Mouse (Mus musculus) small intestine, adult 10 weeks (tissue): ENCODE data around the gene Ndc80. TPM values are rescaled to one million over a fixed set of nuclear protein-coding genes. Genes with fewer than 3 reads are reported as not detected.

Experiments used
- polyA plus RNA-seq: library from polyadenylated mRNA; stranded (reverse); fragments of 350-450 nt; fragmentation: Illumina TruSeq; extraction: RNeasy Lipid Tissue Mini Kit (QIAGEN cat#74804); gene quantifications from one replicate; pipeline ENCODE4 v1.2.3, GENCODE M21; 2014; ENCODE audit warnings: low replicate concordance

The Ndc80 gene
- 16.3 TPM for polyA plus RNA-seq

DNA sequence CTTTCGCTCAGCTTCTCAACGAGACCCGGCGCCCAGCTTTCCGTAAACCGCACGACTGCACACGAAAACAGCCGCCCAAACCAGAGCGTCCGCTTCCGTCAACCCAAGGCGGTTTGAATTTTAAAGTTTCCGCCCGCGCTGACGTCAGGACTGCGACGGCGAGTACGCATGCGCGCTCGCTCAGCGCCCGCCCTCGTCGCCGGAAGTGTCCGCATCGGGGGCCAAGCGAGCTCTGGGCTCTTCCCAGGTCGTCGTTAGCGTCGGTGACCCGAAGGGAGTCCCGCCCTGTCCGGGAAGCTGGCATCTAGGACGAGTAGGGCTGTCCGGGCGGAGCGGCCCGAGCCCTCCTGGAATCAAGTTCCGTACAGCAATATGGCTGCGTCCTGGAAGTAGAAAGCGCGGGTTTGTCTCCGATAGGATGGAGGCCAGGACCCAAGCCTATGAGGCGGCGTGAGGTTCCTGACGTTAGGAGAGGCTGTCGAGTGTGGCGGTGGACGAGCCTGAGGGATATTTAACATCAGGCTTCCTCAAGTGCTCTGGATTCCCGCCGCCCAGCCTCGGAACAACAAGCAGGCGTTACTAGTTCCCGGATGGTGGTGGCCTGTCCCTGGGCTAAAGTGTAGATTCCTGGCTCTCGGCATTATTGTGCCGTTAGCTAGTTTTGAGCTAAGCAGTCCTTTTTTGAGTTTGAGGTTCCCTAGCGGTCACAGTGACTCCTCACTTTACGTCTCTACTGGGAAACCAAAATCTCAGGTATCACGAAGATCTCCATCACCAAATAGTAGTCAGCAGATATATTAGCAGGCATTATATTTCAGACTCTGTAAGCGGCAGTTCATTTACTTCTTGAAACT, at the start of gene Ndc80:
Gene Ndc80 (minus strand): TSS at position 147 of the 854 bp plus-strand sequence.

GRCm38 (mm10) chr17:71551757-71552451, 25.2 kb upstream of the Ndc80 start, which contains the start of gene Spdya:
Gene Spdya (plus strand): TSS chr17:71552061.

GRCm38 (mm10) chr17:71474762-71475704, 51.6 kb downstream of the Ndc80 start, which contains the start of gene Smchd1:
Gene Smchd1 (minus strand): TSS chr17:71475343.

DNA sequence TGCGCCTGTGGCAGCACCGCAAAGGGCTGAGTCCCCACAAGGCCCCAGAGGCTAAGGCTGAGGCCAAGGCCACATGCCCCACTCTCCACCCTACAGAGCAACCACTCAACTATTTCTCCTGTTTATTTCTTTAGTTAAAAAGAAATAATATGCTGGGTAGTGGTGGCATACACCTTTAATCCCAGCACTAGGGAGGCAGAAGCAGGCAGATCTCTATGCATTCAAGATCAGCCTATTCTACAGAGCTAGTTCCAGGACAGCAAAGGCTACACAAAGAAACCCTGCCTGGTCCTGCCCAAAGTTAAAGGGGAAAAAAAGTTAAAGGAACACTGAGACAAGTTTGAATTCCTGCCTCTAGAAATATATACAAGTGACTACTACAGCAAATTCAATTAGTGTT, 66.8 kb downstream of the Ndc80 start, which contains the start of gene Gm4707:
Gene Gm4707 (minus strand): TSS at position 101 of the 400 bp plus-strand sequence.

Other genes with a start within 250 kb of the Ndc80 start
- 0.11 TPM for gene Emilin2, start 214.9 kb downstream of the Ndc80 start, polyA plus RNA-seq
- not detected for gene Gm4707, start 66.9 kb downstream of the Ndc80 start, polyA plus RNA-seq
- gene Smchd1, start 51.5 kb downstream of the Ndc80 start, polyA plus RNA-seq = 68.5 TPM
- gene Spdya, start 25.2 kb upstream of the Ndc80 start, polyA plus RNA-seq = 0.52 TPM
- gene Wdr43, start 89.0 kb upstream of the Ndc80 start, polyA plus RNA-seq = 84.6 TPM
- gene Togaram2, start 146.4 kb upstream of the Ndc80 start, polyA plus RNA-seq = not detected
- gene Pcare, start 226.0 kb upstream of the Ndc80 start, polyA plus RNA-seq = not detected
- gene Clip4, start 241.6 kb upstream of the Ndc80 start, polyA plus RNA-seq = 3.1 TPM